Mouse (Mus musculus): ENCODE data around the gene Fmod.

The Fmod gene

DNA sequence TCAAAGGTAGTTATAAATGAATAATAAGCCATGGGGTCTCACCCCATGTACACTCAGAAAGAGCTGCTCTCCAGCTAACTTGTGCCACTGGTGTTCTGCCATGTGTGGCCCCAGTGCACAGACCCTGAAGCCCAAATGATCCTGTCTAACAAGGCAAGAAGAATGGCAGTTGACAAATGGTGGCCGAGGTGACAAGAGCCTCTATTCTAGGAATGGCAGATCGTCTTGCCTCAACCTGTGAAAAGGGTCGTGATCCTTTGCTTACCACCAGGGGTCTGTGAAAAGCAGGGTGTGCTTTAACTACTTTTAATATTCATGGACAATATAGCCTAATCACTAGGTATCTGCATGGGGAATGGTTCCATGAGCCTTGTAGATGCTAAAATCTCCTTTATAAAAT is 37.1 kb downstream of the Fmod start:
- CTCF ChIA-PET: interaction anchor here (1.7 kb wide), 1 partner anchor 11 kb away, joined by 6 read pairs; no protein-coding TSS in a partner anchor

GRCm38 (mm10) chr1:134074606-134075005 is 37.6 kb downstream of the Fmod start:
- CTCF ChIA-PET: interaction anchor here (1.3 to 1.7 kb wide), 2 partner anchors 12 to 15 kb away, joined by 4 to 6 read pairs; no protein-coding TSS in a partner anchor

- CTCF ChIA-PET: interaction anchor here (1.3 to 1.7 kb wide), 2 partner anchors 13 to 16 kb away, joined by 4 to 6 read pairs; no protein-coding TSS in a partner anchor
These were observed 38.5 kb downstream of the Fmod start for GRCm38 (mm10) chr1:134075532-134075931.

DNA sequence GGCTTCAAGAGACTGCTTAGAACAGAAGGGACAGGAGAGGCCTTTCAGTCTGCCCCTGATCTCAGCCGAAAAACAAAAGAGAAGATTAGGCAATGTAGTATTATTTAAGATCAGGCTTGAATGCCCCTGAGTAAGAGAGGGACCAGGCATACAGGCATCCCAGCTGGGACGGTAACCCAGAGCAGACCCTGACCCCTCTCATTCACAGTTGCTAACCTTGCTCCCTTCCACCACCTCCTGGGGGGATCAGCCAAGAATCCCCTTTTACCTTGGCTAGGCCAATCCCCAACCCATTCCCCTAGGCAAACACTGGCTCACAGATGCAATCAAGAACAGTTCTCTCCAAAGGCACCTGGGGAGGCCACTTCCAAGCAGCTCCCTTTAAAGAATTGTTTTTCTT is 39.7 kb downstream of the Fmod start:
- CTCF ChIA-PET: interaction anchor here (0.6 to 2.9 kb wide), 4 partner anchors 10 to 21 kb away, joined by 4 to 13 read pairs (median 4); no protein-coding TSS in a partner anchor

GRCm38 (mm10) chr1:134077389-134078060 is 40.5 kb downstream of the Fmod start:
- CTCF ChIA-PET: interaction anchor here (0.8 to 2.9 kb wide), 4 partner anchors 11 to 17 kb away, joined by 3 to 13 read pairs (median 4); no protein-coding TSS in a partner anchor

- CTCF ChIA-PET: interaction anchor here (1.0 to 2.9 kb wide), 3 partner anchors 15 to 18 kb away, joined by 3 to 13 read pairs (median 4); no protein-coding TSS in a partner anchor
These were observed 41.2 kb downstream of the Fmod start for GRCm38 (mm10) chr1:134078061-134078795.

DNA sequence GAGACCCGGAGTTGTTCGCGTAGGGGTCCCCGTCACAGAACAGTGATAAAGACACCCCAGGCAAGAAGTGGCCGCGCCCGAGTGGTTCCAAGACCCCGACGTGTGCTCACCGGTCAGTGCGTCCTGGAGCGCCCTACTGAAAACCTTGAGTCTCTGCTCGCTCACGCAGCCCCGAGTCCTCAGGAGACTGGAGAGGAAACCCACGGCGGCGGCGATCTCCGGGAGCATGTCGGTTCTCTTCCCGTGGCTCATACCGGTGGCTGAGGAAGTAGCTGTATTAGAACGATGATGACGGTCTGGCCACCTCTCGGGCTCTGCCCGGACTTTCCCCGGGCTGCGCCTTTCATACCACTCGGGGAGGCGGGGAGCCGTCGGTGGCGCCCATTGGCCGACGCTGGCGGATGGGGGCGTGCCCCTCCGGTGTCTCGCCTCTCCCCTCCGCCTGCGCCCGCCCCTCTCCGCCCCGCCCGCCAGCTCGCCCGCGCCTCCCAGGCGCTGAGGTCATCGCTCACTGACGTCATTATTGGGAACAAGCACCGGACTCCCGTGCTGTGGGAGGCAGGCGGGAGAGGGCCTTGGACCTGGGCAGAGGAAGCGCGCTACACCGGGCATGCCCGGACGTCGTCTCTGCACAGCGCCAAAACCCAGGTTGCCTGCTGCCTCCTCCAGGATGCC is 41.9 kb downstream of the Fmod start, which contains the start of gene Btg2:
Gene Btg2 (minus strand): TSS at position 319 of the 675 bp plus-strand sequence.
- CTCF ChIA-PET: interaction anchor here (0.6 to 2.9 kb wide), 5 partner anchors 15 to 24 kb away, joined by 3 to 13 read pairs (median 5); no protein-coding TSS in a partner anchor

- CTCF ChIA-PET: interaction anchor here (0.6 to 2.9 kb wide), 6 partner anchors 14 to 380 kb away, joined by 3 to 13 read pairs (median 4); no protein-coding TSS in a partner anchor
These were observed 42.6 kb downstream of the Fmod start for GRCm38 (mm10) chr1:134079477-134080163.

DNA sequence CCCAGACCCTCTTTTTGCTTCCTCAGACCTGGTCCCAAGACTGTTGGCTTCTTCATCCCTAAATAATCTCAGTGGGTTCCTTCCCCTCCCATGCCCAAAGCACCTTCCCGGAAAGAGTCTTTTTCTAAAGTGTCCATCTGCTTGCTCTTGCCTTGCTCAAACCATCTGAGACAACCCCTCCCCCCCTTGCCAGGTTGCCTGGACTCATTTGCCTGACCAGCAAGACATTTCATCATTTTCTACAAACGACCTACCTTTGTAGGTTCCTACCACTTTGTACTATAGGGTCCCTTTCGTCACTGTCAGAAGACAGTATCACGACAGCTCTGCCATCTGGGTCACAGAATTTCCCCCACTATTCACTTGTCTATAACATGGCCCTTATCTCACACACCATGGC is 43.4 kb downstream of the Fmod start:
- CTCF ChIA-PET: interaction anchor here (0.7 to 1.6 kb wide), 2 partner anchors 19 to 381 kb away, joined by 3 to 5 read pairs; no protein-coding TSS in a partner anchor

DNA sequence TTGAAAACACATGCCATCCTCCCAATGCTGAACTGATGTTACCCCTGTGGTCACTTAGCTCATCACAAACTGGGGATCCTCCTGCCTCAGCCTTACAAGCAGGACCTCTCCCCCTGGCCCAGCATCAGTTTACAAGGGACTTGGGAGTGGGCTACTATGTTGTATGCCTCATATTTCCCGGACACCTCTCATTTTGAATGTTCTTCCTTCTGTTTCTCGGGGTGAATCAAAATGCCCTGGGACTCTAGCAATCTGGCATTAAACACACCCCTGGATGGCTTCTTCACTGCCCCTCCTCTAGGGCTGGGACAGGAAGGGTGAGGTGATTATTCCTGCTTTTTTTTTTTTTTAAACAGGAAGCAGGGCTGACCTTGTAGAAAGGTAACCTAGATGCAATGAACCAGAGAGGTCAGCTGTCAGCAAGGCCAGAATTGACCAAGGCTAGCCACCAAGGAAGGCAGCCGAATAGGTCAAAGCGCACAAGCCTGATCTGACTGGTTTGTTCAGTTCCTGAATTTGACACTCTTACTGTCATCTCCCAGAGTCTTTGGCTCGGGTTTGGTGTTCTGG is 43.9 kb downstream of the Fmod start:
- CTCF ChIA-PET: interaction anchor here (0.6 to 0.7 kb wide), 2 partner anchors 19 to 1345 kb away, joined by 3 to 4 read pairs; no protein-coding TSS in a partner anchor

DNA sequence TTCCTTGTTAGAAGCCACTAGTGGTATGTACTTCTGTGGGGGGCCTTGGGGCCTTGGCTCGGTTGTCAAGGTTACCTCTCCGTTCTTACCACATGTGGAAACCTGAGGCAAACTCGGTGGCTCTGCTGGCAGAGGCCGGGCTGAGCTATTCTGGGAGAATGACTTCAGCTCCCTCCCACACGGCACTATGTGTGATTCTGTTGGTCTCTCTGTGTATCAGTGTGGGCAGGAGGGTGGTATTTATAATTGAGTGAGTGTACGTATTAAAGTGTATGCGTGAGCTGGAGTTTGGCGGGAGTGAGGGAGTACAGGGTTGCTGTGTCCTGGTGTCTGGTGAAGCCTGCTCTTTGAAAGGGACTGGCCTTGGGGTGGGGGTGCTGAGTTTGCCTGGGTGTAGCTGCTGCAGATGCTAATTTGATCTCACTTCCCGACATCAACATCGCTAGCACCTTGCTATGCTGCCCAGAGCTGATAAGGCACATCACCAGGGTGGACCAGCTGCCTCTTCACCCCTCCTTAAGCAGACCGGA is 46.0 kb downstream of the Fmod start:
- CTCF ChIA-PET: interaction anchor here (0.9 to 1.4 kb wide), 2 partner anchors 12 to 16 kb away, joined by 3 to 4 read pairs; no protein-coding TSS in a partner anchor

GRCm38 (mm10) chr1:134083676-134084075 is 46.6 kb downstream of the Fmod start:
- CTCF ChIA-PET: interaction anchor here (0.9 to 1.4 kb wide), 2 partner anchors 11 to 15 kb away, joined by 3 to 4 read pairs; no protein-coding TSS in a partner anchor

DNA sequence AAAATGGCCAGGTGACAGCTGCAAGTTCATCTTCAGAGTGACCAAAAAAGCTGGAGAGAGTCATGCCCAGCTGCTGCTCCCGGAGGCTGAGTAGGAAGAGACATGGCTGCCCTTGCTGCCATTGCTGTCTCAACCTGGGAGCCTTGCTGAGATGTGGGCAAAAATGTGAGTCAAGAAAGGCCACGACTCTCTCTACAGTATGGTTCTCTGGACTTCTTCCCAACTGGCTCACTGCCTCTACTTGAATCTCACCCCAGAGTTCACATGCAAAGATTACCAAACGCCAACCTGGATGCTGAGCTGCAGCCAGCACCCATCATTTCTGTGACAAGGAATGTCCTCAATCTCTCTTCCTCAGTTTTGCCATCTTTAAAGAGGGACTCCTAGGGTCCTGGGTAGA is 47.1 kb downstream of the Fmod start:
- CTCF ChIA-PET: interaction anchor here (0.9 to 1.4 kb wide), 2 partner anchors 11 to 15 kb away, joined by 3 to 4 read pairs; no protein-coding TSS in a partner anchor

GRCm38 (mm10) chr1:134086017-134086416 is 49.0 kb downstream of the Fmod start:
- CTCF ChIA-PET: no interaction called here

GRCm38 (mm10) chr1:134086811-134087398 is 49.9 kb downstream of the Fmod start:
- CTCF ChIA-PET: no interaction called here

DNA sequence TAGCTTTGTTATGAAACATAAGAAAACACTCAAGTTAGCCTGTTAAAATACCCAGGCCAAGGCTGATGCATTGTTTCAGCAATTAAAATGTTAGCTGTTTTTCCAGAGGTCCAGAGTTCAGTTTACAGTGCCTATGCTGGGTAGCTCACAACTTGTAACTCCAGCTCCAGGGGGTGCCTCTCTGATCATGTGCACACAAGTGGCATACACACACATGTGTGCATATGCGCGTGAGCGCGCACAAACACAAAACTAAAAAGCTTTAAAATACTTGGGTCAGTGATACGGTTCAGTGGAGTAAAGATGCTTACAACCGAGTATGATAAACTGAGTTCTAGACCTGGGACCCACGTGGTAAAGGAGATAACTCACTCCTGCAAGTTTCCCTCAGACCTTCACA is 52.0 kb downstream of the Fmod start:
- CTCF ChIA-PET: interaction anchor here (1.3 kb wide), 1 partner anchor 22 kb away, joined by 3 read pairs; no protein-coding TSS in a partner anchor

GRCm38 (mm10) chr1:134091851-134092250 is 54.8 kb downstream of the Fmod start:
- CTCF ChIA-PET: interaction anchor here (0.7 kb wide), 1 partner anchor 81 kb away, joined by 4 read pairs; no protein-coding TSS in a partner anchor

- CTCF ChIA-PET: no interaction called here
These were observed 55.3 kb downstream of the Fmod start for GRCm38 (mm10) chr1:134092368-134092767.
